ENCODE assay signal across 10 mouse cellular contexts in the genomic region with DNA sequence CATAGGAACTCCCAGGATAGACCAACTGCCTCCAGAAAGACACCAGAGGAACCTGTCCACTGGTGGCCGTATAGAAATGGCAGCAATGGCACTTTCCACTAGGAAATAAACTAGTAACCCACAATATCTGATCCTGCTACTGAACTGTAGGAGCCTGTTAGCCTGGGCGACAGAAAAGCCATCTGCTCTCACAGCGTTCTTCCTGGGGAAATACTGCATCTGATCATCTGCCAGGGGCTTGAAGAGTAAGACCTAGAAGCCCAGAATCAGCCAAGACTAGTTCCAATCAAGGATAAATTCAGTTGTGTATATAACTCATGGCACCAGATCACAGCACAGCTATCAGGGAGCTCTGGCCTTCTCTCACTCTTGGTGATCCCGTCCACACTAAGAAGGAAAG.
"Had no signal": no experiment of that assay in that cellular context is flagged by ENCODE, and none has a peak within 500 bp of the region (broad histone marks: within the 10 kb centered on the region; RNA-seq: fewer than 3 reads in every experiment).

No protein-coding gene starts in this region.

- DNase-seq: kidney, postnatal 25 days; liver; liver, embryonic 13.5 days; liver, postnatal 0 days; retina, postnatal 1 day; right cerebral cortex, postnatal 4 days; spleen, adult 18-20 months; thymus, adult 18-20 months; thymus, postnatal 14 days had no signal

- ATAC-seq: liver, postnatal 0 days; midbrain, embryonic 16.5 days had no signal
